In genomic region chr17:86969582-86969981, GRCm38 (mm10) we compare ENCODE assay signal across 18 mouse cellular contexts. TPM values are rescaled to one million over a fixed set of nuclear protein-coding genes. Genes with fewer than 3 reads are reported as not detected.
DNase-seq lines count a peak whose midpoint lies in the region; ATAC-seq and TF ChIP-seq lines count a peak whose summit lies in the region.
"Had no signal": no experiment of that assay in that cellular context is flagged by ENCODE, and none has a peak within 500 bp of the region (broad histone marks: within the 10 kb centered on the region; RNA-seq: fewer than 3 reads in every experiment).

No protein-coding gene starts in this region.

- ATAC-seq in heart, postnatal 0 days (ENCODE audit: insufficient read depth, low read depth) = no peak
- peak; percentile 63 for ATAC-seq in megakaryocyte progenitor cell, adult 5-6 weeks (replicated peaks; ENCODE audit: poor library complexity)
- no peak for ATAC-seq in hindbrain, embryonic 14.5 days (ENCODE audit: low FRiP score)
- ATAC-seq: forebrain, embryonic 15.5 days had no signal

- no peak overlapping the region for H3K9ac ChIP-seq in heart, postnatal 0 days (replicated peaks; ENCODE audit: low read depth, low read length)
- no peak overlapping the region for H3K9ac ChIP-seq in MEL (ENCODE audit: control insufficient read depth, low read depth, low read length, poor library complexity, severe bottlenecking)
- H3K9ac ChIP-seq in hindbrain, embryonic 14.5 days = no peak overlapping the region
- H3K9ac ChIP-seq: forebrain, embryonic 15.5 days; stomach, embryonic 15.5 days had no signal

- TF ChIP-seq CTCF in heart, postnatal 0 days (IDR thresholded peaks at IDR 0.05; ENCODE audit: low read depth) = no peak
- TF ChIP-seq CTCF in MEL (IDR thresholded peaks at IDR 0.05 in 2 of 3, conservative IDR thresholded peaks at IDR 0.05 in 1 of 3; ENCODE audit: control insufficient read depth in 1 of 3, insufficient read depth in 1 of 3, low read depth in 2 of 3, low read length in 3 of 3, poor library complexity in 1 of 3, severe bottlenecking in 1 of 3) = no peak
- TF ChIP-seq CTCF in thymus, adult 2 months (IDR thresholded peaks at IDR 0.05; ENCODE audit: borderline replicate concordance, control insufficient read depth, extremely low read depth, insufficient read depth, low read length, poor library complexity) = no peak

- WGBS in heart, postnatal 0 days = 65% methylated on average over 5 of the region's 5 CpGs
- WGBS in thymus, adult 2 months = 6% methylated on average over 5 of the region's 5 CpGs
- 58% methylated on average over 5 of the region's 5 CpGs for WGBS in hindbrain, embryonic 14.5 days

- no peak for TF ChIP-seq RAD21 in MEL (IDR thresholded peaks at IDR 0.05; ENCODE audit: low read depth, low read length)

- H3K4me1 ChIP-seq in heart, postnatal 0 days (ENCODE audit: control insufficient read depth, insufficient read depth) = peaks cover 51% of the 10 kb centered on the region
- peaks cover 0 to 15% of the 10 kb centered on the region in 2 experiments; a peak in 3 of 4 replicates for H3K4me1 ChIP-seq in MEL (ENCODE audit: control insufficient read depth in 1 of 2, insufficient read depth in 2 of 2, low read length in 2 of 2)
- peaks cover 39% of the 10 kb centered on the region for H3K4me1 ChIP-seq in thymus, adult 2 months (replicated peaks; ENCODE audit: control insufficient read depth, insufficient read depth, low read length)
- peaks cover 11% of the 10 kb centered on the region for H3K4me1 ChIP-seq in hindbrain, embryonic 14.5 days (replicated peaks; ENCODE audit: control insufficient read depth, insufficient read depth, low read length)

- H3K4me3 ChIP-seq in heart, postnatal 0 days (ENCODE audit: low read depth, low read length) = no peak overlapping the region
- H3K4me3 ChIP-seq in MEL (ENCODE audit: control insufficient read depth in 1 of 2, insufficient read depth in 1 of 2, low read depth in 2 of 2, low read length in 2 of 2) = no peak overlapping the region
- no peak overlapping the region for H3K4me3 ChIP-seq in thymus, adult 2 months (ENCODE audit: control insufficient read depth, insufficient read depth, low read length)
- H3K4me3 ChIP-seq in hindbrain, embryonic 14.5 days (replicated peaks; ENCODE audit: low read length) = no peak overlapping the region
- H3K4me3 ChIP-seq: forebrain, embryonic 15.5 days; stomach, embryonic 15.5 days had no signal

- H3K9me3 ChIP-seq in heart, postnatal 0 days (replicated peaks; ENCODE audit: control insufficient read depth, low read length) = no peaks in the 10 kb centered on the region
- H3K9me3 ChIP-seq in MEL (replicated peaks; ENCODE audit: insufficient read depth, low read length) = no peaks in the 10 kb centered on the region
- no peaks in the 10 kb centered on the region for H3K9me3 ChIP-seq in hindbrain, embryonic 14.5 days (ENCODE audit: control insufficient read depth, low read length)
- H3K9me3 ChIP-seq: forebrain, embryonic 15.5 days; stomach, embryonic 15.5 days had no signal

- no peaks in the 10 kb centered on the region for H3K27me3 ChIP-seq in heart, postnatal 0 days (ENCODE audit: control insufficient read depth, insufficient read depth, low read length)
- no peaks in the 10 kb centered on the region for H3K27me3 ChIP-seq in MEL (ENCODE audit: control insufficient read depth in 1 of 2, insufficient read depth in 2 of 2, low read length in 2 of 2)
- H3K27me3 ChIP-seq in thymus, adult 2 months (ENCODE audit: control insufficient read depth, insufficient read depth, low read length) = no peaks in the 10 kb centered on the region
- H3K27me3 ChIP-seq in hindbrain, embryonic 14.5 days (ENCODE audit: control insufficient read depth, insufficient read depth, low read length) = no peaks in the 10 kb centered on the region
- H3K27me3 ChIP-seq: forebrain, embryonic 15.5 days; stomach, embryonic 15.5 days had no signal

- H3K36me3 ChIP-seq in heart, postnatal 0 days (replicated peaks; ENCODE audit: control insufficient read depth, insufficient read depth, low read length) = peaks cover 33% of the 10 kb centered on the region
- H3K36me3 ChIP-seq in MEL (ENCODE audit: control insufficient read depth in 1 of 2, insufficient read depth in 2 of 2, low read length in 2 of 2) = peaks cover 0 to 7% of the 10 kb centered on the region in 2 experiments; a peak in 2 of 4 replicates
- H3K36me3 ChIP-seq in thymus, adult 2 months (ENCODE audit: control insufficient read depth, insufficient read depth, low read length) = no peaks in the 10 kb centered on the region
- no peaks in the 10 kb centered on the region for H3K36me3 ChIP-seq in hindbrain, embryonic 14.5 days (replicated peaks; ENCODE audit: control insufficient read depth, insufficient read depth)
- H3K36me3 ChIP-seq: forebrain, embryonic 15.5 days had no signal

- H3K27ac ChIP-seq in heart, postnatal 0 days (ENCODE audit: low read depth) = 0 out of 2 replicates have a peak overlapping the region, but pooled peaks have one; percentile 87
- no peak overlapping the region for H3K27ac ChIP-seq in MEL (ENCODE audit: control insufficient read depth, low read depth, low read length)
- no peak overlapping the region for H3K27ac ChIP-seq in thymus, adult 2 months (ENCODE audit: control insufficient read depth, insufficient read depth, low read length)
- no peak overlapping the region for H3K27ac ChIP-seq in hindbrain, embryonic 14.5 days
- H3K27ac ChIP-seq: forebrain, embryonic 15.5 days; kidney, postnatal 0 days; macrophage; stomach, embryonic 15.5 days had no signal

- no peaks in the 10 kb centered on the region for H3K79me2 ChIP-seq in MEL (ENCODE audit: control insufficient read depth, insufficient read depth, low read length, poor library complexity)

- TF ChIP-seq POLR2A in MEL (IDR thresholded peaks at IDR 0.05; ENCODE audit: control insufficient read depth in 1 of 2, insufficient read depth in 1 of 2, low read depth in 1 of 2, low read length in 2 of 2, poor library complexity in 1 of 2) = no peak
- no peak for TF ChIP-seq POLR2A in thymus, adult 2 months (IDR thresholded peaks at IDR 0.05; ENCODE audit: control insufficient read depth, extremely low read depth, insufficient read depth, low read length, poor library complexity)

- no peak overlapping the region for H3K4me2 ChIP-seq in heart, postnatal 0 days (ENCODE audit: low read depth, low read length)
- H3K4me2 ChIP-seq in hindbrain, embryonic 14.5 days (replicated peaks) = no peak overlapping the region
- H3K4me2 ChIP-seq: forebrain, embryonic 15.5 days; stomach, embryonic 15.5 days had no signal

- TF ChIP-seq EP300 in heart, postnatal 0 days (IDR thresholded peaks at IDR 0.05; ENCODE audit: low read depth) = no peak
- no peak for TF ChIP-seq EP300 in MEL (IDR thresholded peaks at IDR 0.05; ENCODE audit: low read depth in 1 of 2, low read length in 2 of 2)

- no peak for DNase-seq in heart, postnatal 0 days (ENCODE audit: low spot score)
- DNase-seq in heart, adult 8-10 months (ENCODE audit: low spot score) = no peak
- peak; percentile 57 for DNase-seq in MEL (ENCODE audit: low read depth, low spot score)
- DNase-seq in thymus, adult 2 months = peak; percentile 60
- no peak for DNase-seq in kidney, postnatal 14 days
- DNase-seq in hindbrain, embryonic 14.5 days (ENCODE audit: low spot score) = no peak
- DNase-seq in retina, embryonic 14.5 days (ENCODE audit: low spot score) = no peak
- DNase-seq: adrenal gland, adult 8-10 months had no signal

RNA-seq across cellular contexts. Expression of gene Rhoq, which starts 6.7 kb away (rescaled TPM):
- total RNA-seq in heart, postnatal 0 days (2014; rRNA removed; ENCODE audit: low replicate concordance) = 67.4 and 74.6 TPM in 2 replicates
- polyA plus RNA-seq in heart, postnatal 0 days (2015; fragmentation: Nextera tagmentation; extraction: Ambion mirVana) = 17.6 and 18.7 TPM in 2 replicates
- 100 to 1,000 TPM; 120 to 141 (median 127) TPM for total RNA-seq in heart, adult 8-10 months (2022)
- 3.1 and 3.7 TPM in 2 replicates for total RNA-seq in MEL (2012; rRNA removed)
- polyA plus RNA-seq in MEL (2012; ENCODE audit: insufficient read depth in 1 of 2, insufficient read length in 2 of 2, low read depth in 1 of 2, low replicate concordance in 2 of 2, missing spikeins in 1 of 2) = 10 to 100 TPM in 1 of 2 experiments, 1 to 10 TPM in 1; 9.4 to 34.9 TPM
- 2.4 and 4.5 TPM in 2 replicates for total RNA-seq in megakaryocyte progenitor cell, adult 5-6 weeks (2015)
- 1.9 and 3.8 TPM in 2 replicates for total RNA-seq in megakaryocyte progenitor cell, adult 5-6 weeks (2017)
- polyA plus RNA-seq in thymus, adult 2 months (2012; rRNA removed) = 11.5 and 14.5 TPM in 2 replicates
- polyA plus RNA-seq in hindbrain, embryonic 14.5 days (2014; fragmentation: Nextera tagmentation; extraction: Ambion mirVana) = 10.7 and 11.5 TPM in 2 replicates

RNA-seq across cellular contexts. Expression of gene Atp6v1e2, which starts 21.9 kb away (rescaled TPM):
- total RNA-seq in heart, postnatal 0 days (2014; rRNA removed; ENCODE audit: low replicate concordance) = not detected in 2 replicates
- not detected in 2 replicates for polyA plus RNA-seq in heart, postnatal 0 days (2015; fragmentation: Nextera tagmentation; extraction: Ambion mirVana)
- not detected for total RNA-seq in heart, adult 8-10 months (2022)
- total RNA-seq in MEL (2012; rRNA removed) = not detected in 2 replicates
- not detected for polyA plus RNA-seq in MEL (2012; ENCODE audit: insufficient read depth in 1 of 2, insufficient read length in 2 of 2, low read depth in 1 of 2, low replicate concordance in 2 of 2, missing spikeins in 1 of 2)
- not detected in 2 replicates for total RNA-seq in megakaryocyte progenitor cell, adult 5-6 weeks (2015)
- not detected in 2 replicates for total RNA-seq in megakaryocyte progenitor cell, adult 5-6 weeks (2017)
- polyA plus RNA-seq in thymus, adult 2 months (2012; rRNA removed) = not detected in 2 replicates
- polyA plus RNA-seq in hindbrain, embryonic 14.5 days (2014; fragmentation: Nextera tagmentation; extraction: Ambion mirVana) = not detected in 2 replicates
- total RNA-seq: adrenal gland, adult 8-10 months; ES-E14 had no signal
- polyA plus RNA-seq: cortical plate, adult 2 months; forebrain, embryonic 15.5 days; hindbrain, embryonic 11.5 days; kidney, postnatal 0 days; macrophage; neural tube, embryonic 14.5 days; stomach, embryonic 15.5 days had no signal

RNA-seq across cellular contexts. Expression of gene Tmem247, which starts 52.4 kb away (rescaled TPM):
- not detected in 2 replicates for total RNA-seq in heart, postnatal 0 days (2014; rRNA removed; ENCODE audit: low replicate concordance)
- polyA plus RNA-seq in heart, postnatal 0 days (2015; fragmentation: Nextera tagmentation; extraction: Ambion mirVana) = not detected in 2 replicates
- total RNA-seq in heart, adult 8-10 months (2022) = not detected
- not detected in 2 replicates for total RNA-seq in MEL (2012; rRNA removed)
- not detected for polyA plus RNA-seq in MEL (2012; ENCODE audit: insufficient read depth in 1 of 2, insufficient read length in 2 of 2, low read depth in 1 of 2, low replicate concordance in 2 of 2, missing spikeins in 1 of 2)
- not detected in 2 replicates for total RNA-seq in megakaryocyte progenitor cell, adult 5-6 weeks (2015)
- total RNA-seq in megakaryocyte progenitor cell, adult 5-6 weeks (2017) = not detected in 2 replicates
- polyA plus RNA-seq in thymus, adult 2 months (2012; rRNA removed) = 0.19 TPM in 1 of 2 replicates, not detected in the other
- polyA plus RNA-seq in hindbrain, embryonic 14.5 days (2014; fragmentation: Nextera tagmentation; extraction: Ambion mirVana) = not detected in 2 replicates
- total RNA-seq: adrenal gland, adult 8-10 months; ES-E14; left cerebral cortex, postnatal 25 days had no signal
- polyA plus RNA-seq: cortical plate, adult 2 months; forebrain, embryonic 15.5 days; hindbrain, embryonic 11.5 days; kidney, postnatal 0 days; macrophage; neural tube, embryonic 14.5 days; stomach, embryonic 15.5 days had no signal

RNA-seq across cellular contexts. Expression of gene Pigf, which starts 55.6 kb away (rescaled TPM):
- total RNA-seq in heart, postnatal 0 days (2014; rRNA removed; ENCODE audit: low replicate concordance) = 5.0 and 10.1 TPM in 2 replicates
- polyA plus RNA-seq in heart, postnatal 0 days (2015; fragmentation: Nextera tagmentation; extraction: Ambion mirVana) = 9.0 and 12.2 TPM in 2 replicates
- 1 to 10 TPM; 2.0 to 4.1 (median 3.5) TPM for total RNA-seq in heart, adult 8-10 months (2022)
- 24.1 and 24.8 TPM in 2 replicates for total RNA-seq in MEL (2012; rRNA removed)
- polyA plus RNA-seq in MEL (2012; ENCODE audit: insufficient read depth in 1 of 2, insufficient read length in 2 of 2, low read depth in 1 of 2, low replicate concordance in 2 of 2, missing spikeins in 1 of 2) = 10 to 100 TPM in 1 of 2 experiments, not detected in 1; 19.2 TPM
- total RNA-seq in megakaryocyte progenitor cell, adult 5-6 weeks (2015) = 15.1 and 15.5 TPM in 2 replicates
- total RNA-seq in megakaryocyte progenitor cell, adult 5-6 weeks (2017) = 20.8 TPM in 2 replicates
- polyA plus RNA-seq in thymus, adult 2 months (2012; rRNA removed) = 4.8 TPM in 2 replicates
- 35.4 and 35.5 TPM in 2 replicates for polyA plus RNA-seq in hindbrain, embryonic 14.5 days (2014; fragmentation: Nextera tagmentation; extraction: Ambion mirVana)

RNA-seq across cellular contexts. Expression of gene Cript, which starts 55.8 kb away (rescaled TPM):
- total RNA-seq in heart, postnatal 0 days (2014; rRNA removed; ENCODE audit: low replicate concordance) = 34.7 and 40.0 TPM in 2 replicates
- polyA plus RNA-seq in heart, postnatal 0 days (2015; fragmentation: Nextera tagmentation; extraction: Ambion mirVana) = 116 and 124 TPM in 2 replicates
- 10 to 100 TPM; 44.4 to 56.4 (median 47.0) TPM for total RNA-seq in heart, adult 8-10 months (2022)
- total RNA-seq in MEL (2012; rRNA removed) = 29.9 and 30.2 TPM in 2 replicates
- polyA plus RNA-seq in MEL (2012; ENCODE audit: insufficient read depth in 1 of 2, insufficient read length in 2 of 2, low read depth in 1 of 2, low replicate concordance in 2 of 2, missing spikeins in 1 of 2) = 10 to 100 TPM in 1 of 2 experiments, not detected in 1; 41.8 TPM
- total RNA-seq in megakaryocyte progenitor cell, adult 5-6 weeks (2015) = 88.1 and 94.9 TPM in 2 replicates
- 50.2 and 60.3 TPM in 2 replicates for total RNA-seq in megakaryocyte progenitor cell, adult 5-6 weeks (2017)
- 12.6 and 16.8 TPM in 2 replicates for polyA plus RNA-seq in thymus, adult 2 months (2012; rRNA removed)
- 204 and 219 TPM in 2 replicates for polyA plus RNA-seq in hindbrain, embryonic 14.5 days (2014; fragmentation: Nextera tagmentation; extraction: Ambion mirVana)

Comparison
In these comparisons a context has a peak if more than half of its experiments do, and no peak if none do; other contexts are left out.
1. DNase-seq: peak in MEL (single experiment) and thymus, adult 2 months (single experiment); none in heart, postnatal 0 days (single experiment), heart, adult 8-10 months (single experiment), kidney, postnatal 14 days (single experiment), hindbrain, embryonic 14.5 days (single experiment) and retina, embryonic 14.5 days (single experiment).
2. RNA of gene Rhoq, which starts 6.7 kb away (total RNA-seq): 120 to 141 TPM in heart, adult 8-10 months and 67.4 to 74.6 TPM in heart, postnatal 0 days; 1.9 to 4.5 TPM in megakaryocyte progenitor cell, adult 5-6 weeks and 3.1 to 3.7 TPM in MEL; every median in the first group is over 10 times any median in the second.